Mouse (Mus musculus): ENCODE data around the gene Dcun1d4.
"Not testable (repeated sequence)": the region's sequence is repeated elsewhere in the genome, so short reads cannot be mapped to it uniquely, and the experiment has no call there.

The Dcun1d4 gene

DNA sequence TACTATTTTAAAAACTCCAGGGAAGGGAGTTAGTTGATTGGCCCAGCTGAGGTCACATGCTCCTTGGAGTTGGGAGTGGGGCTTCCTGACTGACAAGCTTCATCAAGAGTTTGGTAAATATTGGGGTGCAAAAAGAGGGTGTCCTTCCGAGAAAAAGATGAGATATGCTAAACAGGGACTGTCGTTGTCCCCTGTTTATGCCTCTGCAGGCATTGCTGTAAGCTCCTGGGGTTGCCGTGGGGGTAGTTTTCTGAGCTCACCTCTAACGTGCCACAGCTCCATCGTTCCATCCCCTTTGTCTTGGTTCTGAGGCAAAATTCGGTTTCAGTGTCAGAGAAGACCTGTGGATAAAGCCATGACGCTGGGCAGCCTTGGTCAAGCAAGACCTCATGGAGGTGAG is at the start of gene Dcun1d4:
Dcun1d4 (plus strand) TSS at position 301 of the 400 bp plus-strand sequence.
- no peak for DNase-seq (ENCODE audit: extremely low read depth, low read depth, low spot score)

GRCm38 (mm10) chr5:73431581-73431980 is 49.2 kb upstream of the Dcun1d4 start:
- DNase-seq (ENCODE audit: extremely low read depth, low read depth, low spot score), result no peak

DNA sequence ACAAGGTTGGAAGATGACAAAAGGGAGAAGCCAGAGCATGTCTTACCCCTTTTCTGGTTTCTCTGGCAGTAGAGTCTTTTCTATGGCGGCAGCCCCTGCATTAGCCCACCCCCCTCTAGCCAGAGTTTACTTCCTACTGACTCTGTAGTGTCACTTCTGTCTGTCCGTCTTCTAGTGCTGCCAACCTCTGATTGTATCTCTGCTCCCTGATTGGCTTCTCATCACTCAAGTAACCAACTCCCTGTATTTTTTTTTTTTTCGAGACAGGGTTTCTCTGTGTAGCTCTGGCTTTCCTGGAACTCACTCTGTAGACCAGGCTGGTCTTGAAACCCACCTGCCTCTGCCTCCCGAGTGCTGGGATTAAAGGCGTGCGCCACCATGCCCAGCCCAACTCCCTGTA is 48.0 kb upstream of the Dcun1d4 start:
- no peak for DNase-seq (ENCODE audit: extremely low read depth, low read depth, low spot score)

- no peak for DNase-seq (ENCODE audit: extremely low read depth, low read depth, low spot score)
These were observed 46.0 kb upstream of the Dcun1d4 start for GRCm38 (mm10) chr5:73434764-73435163.

DNA sequence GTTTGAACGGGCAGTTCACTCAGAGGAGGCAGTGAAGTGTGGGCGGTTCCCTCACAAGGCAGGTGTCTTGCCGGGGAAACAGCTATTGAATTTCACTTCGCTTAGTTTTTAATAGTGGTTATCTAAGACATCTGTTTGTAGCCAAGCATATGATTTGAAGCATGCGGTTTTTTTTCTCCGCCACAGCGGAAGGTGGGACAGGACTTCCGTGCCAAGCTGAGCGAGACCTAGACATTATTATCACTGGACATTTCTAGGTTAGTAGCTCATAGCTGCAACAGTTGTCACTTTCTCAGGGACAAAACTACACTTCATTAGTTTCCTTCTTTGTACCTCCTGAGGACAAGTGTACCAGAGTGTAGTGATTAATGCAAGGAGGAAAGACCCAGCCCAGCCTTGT is 38.6 kb upstream of the Dcun1d4 start:
- DNase-seq (ENCODE audit: extremely low read depth, low read depth, low spot score), result no peak

DNA sequence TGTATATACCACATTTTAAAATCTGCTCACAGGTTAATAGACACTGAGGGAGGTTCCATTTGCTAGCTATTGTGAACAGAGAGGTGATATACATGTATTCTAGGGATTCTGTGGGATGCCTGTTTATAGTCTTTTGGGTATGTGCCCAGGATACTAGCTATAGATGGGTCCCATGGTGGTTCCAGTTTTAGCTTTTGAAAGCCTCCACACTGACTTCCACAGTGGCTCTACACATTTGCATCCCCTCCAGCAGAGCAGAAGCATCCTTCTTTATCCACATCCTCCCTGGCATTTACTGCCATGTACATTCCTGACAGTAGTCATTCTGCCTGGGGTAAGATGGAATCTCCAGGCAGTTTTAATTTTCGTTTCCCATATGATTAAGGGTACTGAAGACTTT is 30.5 kb upstream of the Dcun1d4 start:
- DNase-seq (ENCODE audit: extremely low read depth, low read depth, low spot score), result no peak

- no peak for DNase-seq (ENCODE audit: extremely low read depth, low read depth, low spot score)
These were observed 26.1 kb upstream of the Dcun1d4 start for GRCm38 (mm10) chr5:73454502-73455306.

DNA sequence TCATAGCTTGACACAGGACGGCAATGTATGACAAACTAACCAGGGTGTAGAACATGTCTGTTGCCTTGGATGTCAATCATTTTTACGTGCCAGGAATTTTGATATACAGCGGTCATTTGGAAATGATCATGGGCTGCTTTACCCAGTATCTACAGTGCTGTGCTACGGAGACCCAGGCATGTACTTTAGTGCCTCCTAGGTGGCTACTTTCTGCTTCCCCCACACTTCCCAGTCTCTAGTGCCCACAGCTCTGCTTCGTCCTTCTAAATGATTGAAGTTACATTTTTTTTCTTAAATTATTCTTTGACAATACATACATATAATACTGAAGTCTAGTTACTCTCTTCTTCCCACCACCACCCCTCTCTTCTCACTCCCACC is 25.5 kb upstream of the Dcun1d4 start:
- no peak for DNase-seq (ENCODE audit: extremely low read depth, low read depth, low spot score)

- DNase-seq (ENCODE audit: extremely low read depth, low read depth, low spot score), result no peak
These were observed 12.1 kb upstream of the Dcun1d4 start for GRCm38 (mm10) chr5:73468462-73469433.

DNA sequence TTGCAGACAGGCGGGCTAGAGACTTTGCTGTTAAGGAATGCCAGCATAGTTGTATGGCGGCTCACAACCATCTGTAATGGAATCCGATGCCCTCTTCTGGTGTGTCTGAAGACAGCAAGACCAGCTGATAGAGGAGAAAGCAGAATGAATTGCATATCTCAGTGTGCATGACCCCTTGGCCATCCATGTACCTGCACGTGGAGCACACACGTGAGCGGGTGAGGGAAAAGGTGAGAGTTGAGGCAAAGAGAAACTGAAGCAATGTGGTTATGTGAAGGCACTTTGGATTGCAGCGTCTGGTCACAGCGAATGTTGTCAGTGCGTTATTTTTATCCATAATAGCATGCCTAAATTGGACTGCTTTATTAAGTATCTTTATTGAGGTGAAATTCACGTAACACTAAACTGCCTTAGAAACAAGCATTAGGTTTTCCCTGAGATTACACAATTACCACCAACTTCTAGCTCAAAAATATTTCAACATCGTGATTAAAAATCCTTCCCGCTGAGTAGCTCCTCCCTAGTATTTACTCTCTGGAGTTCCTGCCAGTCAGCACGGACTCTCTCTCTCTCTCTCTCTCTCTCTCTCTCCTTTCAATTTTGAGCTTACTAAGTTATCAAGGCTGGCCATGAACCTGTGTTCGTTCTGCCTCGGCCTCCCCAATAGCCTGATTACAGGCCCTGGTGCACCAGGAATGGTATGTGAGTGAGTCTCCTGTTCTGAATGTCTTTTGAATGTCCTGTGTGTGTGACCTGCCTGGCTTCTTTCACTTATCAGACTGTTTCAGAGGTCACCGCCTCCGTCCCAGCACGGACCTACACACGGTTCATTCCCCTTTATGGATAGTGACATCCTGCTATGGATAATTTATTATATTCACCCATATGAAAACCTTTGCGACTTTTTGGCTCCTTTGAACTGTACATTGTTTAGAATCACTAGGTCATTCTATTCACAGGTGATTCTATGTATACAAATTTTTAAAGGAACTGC is 6.1 kb upstream of the Dcun1d4 start:
- DNase-seq (ENCODE audit: extremely low read depth, low read depth, low spot score), result no peak

- no peak for DNase-seq (ENCODE audit: extremely low read depth, low read depth, low spot score)
These were observed 601 bp downstream of the Dcun1d4 start for GRCm38 (mm10) chr5:73481401-73481800.

DNA sequence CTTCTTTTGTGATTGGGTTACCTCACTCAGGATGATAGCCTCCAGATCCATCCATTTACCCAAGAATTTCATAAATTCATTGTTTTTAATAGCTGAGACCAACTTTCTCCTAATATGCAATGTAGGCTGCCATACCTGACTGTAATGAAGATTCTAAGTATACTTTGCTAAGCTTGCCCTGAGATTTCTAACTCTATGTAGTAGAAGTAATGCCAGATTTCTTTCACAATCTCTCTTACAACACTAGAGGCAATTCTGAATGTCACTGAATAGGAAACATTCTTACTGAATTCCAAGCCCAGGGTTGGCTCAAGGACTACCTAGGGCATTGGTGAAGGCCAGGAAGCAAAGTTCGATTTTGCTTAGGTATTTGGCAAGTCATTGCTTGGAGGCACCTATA is 1.6 kb downstream of the Dcun1d4 start:
- not testable (repeated sequence) for DNase-seq (ENCODE audit: extremely low read depth, low read depth, low spot score)

GRCm38 (mm10) chr5:73484016-73484615 is 3.3 kb downstream of the Dcun1d4 start:
- no peak for DNase-seq (ENCODE audit: extremely low read depth, low read depth, low spot score)

DNA sequence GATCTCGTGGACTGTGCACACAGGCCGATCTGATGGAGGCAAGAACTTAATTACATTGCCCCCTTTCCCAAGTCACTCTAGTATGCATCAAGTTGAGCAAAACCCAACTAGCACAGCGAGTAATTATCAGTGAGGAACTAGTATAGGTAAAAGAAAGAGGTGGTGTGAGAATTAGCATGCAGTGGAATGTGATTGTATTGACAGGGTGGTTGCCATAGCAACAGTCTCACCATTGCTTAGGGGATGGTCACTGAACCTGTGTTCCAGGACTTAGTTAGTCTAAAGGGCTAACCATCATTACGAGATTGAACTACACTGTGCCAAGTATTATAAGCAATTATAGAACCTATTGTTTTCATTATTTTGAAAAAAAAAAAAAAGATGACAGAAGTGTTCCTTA is 5.7 kb downstream of the Dcun1d4 start:
- no peak for DNase-seq (ENCODE audit: extremely low read depth, low read depth, low spot score)

DNA sequence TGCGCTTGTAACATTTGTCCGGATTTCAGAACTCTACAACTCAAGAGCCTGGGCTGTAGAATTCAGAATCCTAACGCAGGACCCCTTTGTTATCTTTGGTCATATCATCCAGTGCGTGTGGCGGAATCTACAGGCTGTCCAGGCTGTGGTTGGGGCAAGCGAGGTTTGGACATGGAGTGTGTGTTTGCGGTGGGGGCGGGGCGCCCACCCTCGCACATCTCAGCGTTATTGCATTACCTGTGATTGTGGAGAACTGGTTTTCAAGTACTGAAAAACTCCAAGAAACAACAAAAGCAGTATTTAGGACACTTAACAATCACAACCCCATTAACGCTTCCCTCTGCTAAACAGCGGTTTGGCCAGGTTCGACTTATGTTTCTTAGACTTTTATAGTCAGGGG is 9.1 kb downstream of the Dcun1d4 start:
- no peak for DNase-seq (ENCODE audit: extremely low read depth, low read depth, low spot score)

DNA sequence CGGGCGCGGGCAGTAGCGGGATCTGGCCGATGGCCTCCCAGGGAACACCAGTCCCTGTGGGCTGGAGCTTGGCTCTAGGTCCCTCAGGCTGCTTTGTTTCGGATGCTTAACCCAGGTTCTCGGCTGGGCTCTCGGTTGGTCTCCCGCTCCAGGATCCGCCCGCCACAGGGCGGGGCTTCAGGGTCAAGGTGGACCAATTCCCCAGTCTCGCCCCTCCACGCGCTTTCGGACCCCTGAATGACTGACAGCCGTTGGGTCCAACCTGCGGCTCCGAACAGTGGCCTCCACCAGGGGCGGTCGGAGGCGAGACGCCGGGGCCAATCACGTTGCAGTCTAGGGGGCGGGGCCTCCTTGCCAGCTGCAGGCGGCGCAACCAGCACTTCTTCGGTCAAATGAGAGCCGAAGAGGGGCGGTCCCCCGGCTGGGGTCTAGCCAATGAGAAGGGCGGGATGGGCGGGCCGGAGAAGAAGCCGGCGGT is 9.8 kb downstream of the Dcun1d4 start:
- DNase-seq (ENCODE audit: extremely low read depth, low read depth, low spot score), result peak; percentile 76

DNA sequence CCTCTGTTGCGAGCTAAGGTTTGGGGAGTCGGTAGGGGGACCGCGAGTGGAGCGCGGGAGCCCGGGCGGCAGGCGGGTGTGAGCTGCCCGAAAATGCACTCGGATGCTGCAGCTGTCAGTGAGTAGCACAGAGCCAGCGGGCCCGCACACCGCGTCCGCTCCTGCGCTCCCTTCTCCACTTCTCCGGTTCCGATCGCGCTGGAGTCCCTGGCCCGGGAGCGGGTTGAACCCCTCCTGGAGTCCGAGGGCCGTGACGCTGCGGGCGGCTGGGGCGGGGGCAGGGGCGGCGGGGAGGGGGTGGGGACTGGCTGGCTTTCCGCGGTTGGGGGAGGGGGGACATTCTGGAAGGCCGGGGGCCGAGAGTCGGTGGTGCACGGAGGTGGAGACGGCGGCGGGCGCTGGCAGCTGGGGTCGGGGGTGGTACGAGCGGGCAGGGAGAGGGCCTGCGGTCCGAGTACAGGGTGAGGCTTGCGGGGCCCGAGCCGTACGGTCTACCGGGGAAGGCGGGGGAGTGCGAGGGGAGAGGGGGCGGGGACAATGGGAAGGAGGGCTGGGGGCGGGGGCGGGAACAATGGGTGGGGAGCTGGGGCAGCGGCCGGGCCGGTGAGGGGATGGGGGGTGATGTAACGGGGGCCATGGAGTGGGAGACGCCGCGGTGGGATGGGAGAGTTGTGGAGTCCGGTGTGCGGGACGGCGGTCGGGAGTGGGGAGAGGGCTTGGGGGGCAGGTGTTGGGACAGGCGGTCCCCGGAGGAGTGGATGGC is 10.5 kb downstream of the Dcun1d4 start:
- DNase-seq (ENCODE audit: extremely low read depth, low read depth, low spot score), result no peak

DNA sequence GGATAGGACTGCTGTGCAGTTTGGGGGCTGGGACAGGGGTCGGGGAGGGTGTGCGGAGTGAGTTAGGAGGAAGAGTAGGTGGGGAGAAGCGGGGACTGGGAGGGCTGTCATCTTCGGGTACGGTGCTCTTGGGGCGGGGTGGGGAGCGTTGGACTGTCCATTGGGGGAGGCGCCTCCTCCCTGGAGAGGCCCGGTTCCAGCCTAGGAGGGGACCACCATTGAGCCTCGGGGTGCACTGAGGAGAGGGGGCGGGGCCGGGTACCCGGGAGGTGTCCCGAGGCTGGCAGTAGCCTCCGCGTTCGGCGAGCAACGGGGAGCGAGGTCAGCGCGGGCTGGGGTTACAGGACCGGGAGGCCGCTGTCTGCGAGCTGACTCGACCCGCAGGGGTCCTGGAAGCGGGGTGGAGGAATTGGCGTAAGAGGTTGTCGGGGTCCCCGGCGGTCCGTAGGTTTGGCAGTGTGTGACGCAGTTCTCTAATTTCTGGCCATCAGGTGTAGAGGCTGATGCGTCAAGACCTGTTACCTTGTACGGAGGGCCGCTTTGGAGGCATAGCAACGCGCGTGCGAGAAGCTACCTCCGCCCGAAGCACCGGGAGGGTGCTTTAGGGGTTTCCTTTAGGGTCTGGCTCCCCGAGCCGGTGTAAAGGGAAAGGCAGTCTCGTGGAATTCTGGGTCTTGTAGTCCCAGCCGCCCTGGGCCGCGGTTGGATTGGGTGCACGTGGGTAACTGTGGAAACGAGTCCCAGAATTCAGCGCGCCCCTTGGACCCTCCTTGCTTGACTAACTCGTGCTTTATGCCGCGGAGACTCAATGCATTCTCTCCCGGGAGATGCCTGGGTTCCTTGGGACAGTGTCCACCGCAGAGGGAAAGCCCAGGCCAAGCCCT is 11.3 kb downstream of the Dcun1d4 start:
- DNase-seq (ENCODE audit: extremely low read depth, low read depth, low spot score), result no peak

All from fat pad, adult 2 months (tissue).